Mouse (Mus musculus) CH12.LX (cell line): ENCODE results near the gene Ap1ar. TPM values are rescaled to one million over a fixed set of nuclear protein-coding genes. Genes with fewer than 3 reads are reported as not detected.

Experiments used
- DNase-seq: peaks from one replicate; pipeline ENCODE4 v3.0.0-alpha.2; 2013; ENCODE audit errors: extremely low read depth
- H3K27ac ChIP-seq: 2 replicates; pipeline ENCODE4 v1.5.1; 2012; ENCODE audit warnings: low read depth, mild to moderate bottlenecking, control low read depth, moderate library complexity; ENCODE audit not compliant: insufficient read depth
- H3K27me3 ChIP-seq: replicated peaks from 2 replicates; pipeline ENCODE3; 2012; ENCODE audit warnings: inconsistent platforms
- H3K36me3 ChIP-seq, 2 experiments: replicated peaks in 1 of 2; 2 replicates each; pipeline versions ENCODE3 to v1.6.1; 2012; ENCODE audit warnings: inconsistent platforms in 1 of 2, low read length in 1 of 2, mild to moderate bottlenecking in 1 of 2, mixed read lengths in 1 of 2, moderate library complexity in 1 of 2; ENCODE audit not compliant: control insufficient read depth in 1 of 2, insufficient read depth in 1 of 2
- H3K4me1 ChIP-seq, 2 experiments: 2 replicates each; pipeline ENCODE4 v1.6.1; 2012; ENCODE audit warnings: inconsistent platforms in 1 of 2, moderate library complexity in 1 of 2; ENCODE audit not compliant: insufficient read depth in 2 of 2, control insufficient read depth in 1 of 2
- H3K4me2 ChIP-seq: 2 replicates; pipeline ENCODE4 v1.6.1; 2012; ENCODE audit warnings: low read depth, mild to moderate bottlenecking, control low read depth; ENCODE audit not compliant: poor library complexity, insufficient read depth, severe bottlenecking
- H3K4me3 ChIP-seq, 3 experiments: fragments of 150-350 bp in 1 of 3; sonication (generic) in 1 of 3; replicated peaks in 1 of 3; 2 replicates each; pipeline versions ENCODE3 to v1.5.1; 2011 to 2012; ENCODE audit warnings: low read depth in 2 of 3, low read length in 2 of 3, mild to moderate bottlenecking in 2 of 3, moderate library complexity in 2 of 3, control low read depth in 1 of 3, improper control_type of control experiment in 1 of 3, inconsistent platforms in 1 of 3, mixed read lengths in 1 of 3; ENCODE audit not compliant: poor library complexity in 1 of 3
- H3K79me2 ChIP-seq: replicated peaks from 2 replicates; pipeline ENCODE4 v1.6.1; 2012; ENCODE audit warnings: mild to moderate bottlenecking, moderate library complexity; ENCODE audit not compliant: control insufficient read depth, poor library complexity, insufficient read depth, severe bottlenecking; ENCODE audit errors: extremely low read depth
- H3K9ac ChIP-seq: 2 replicates; pipeline ENCODE4 v1.6.1; 2012; ENCODE audit warnings: low read depth, mild to moderate bottlenecking, control low read depth, moderate library complexity; ENCODE audit not compliant: insufficient read depth
- H3K9me3 ChIP-seq: replicated peaks from 2 replicates; pipeline ENCODE3; 2012; ENCODE audit warnings: low read length, inconsistent platforms, mixed read lengths
- CHD1 ChIP-seq: IDR thresholded peaks from 2 replicates; pipeline ENCODE4 v1.6.1; 2012; ENCODE audit warnings: low read depth, low read length, improper control_type of control experiment, inconsistent platforms
- CTCF ChIP-seq, 2 experiments: IDR thresholded peaks in 1 of 2; conservative IDR thresholded peaks in 1 of 2; 2 replicates each; pipeline ENCODE4 v1.5.1; 2011 to 2012; ENCODE audit warnings: low read depth in 2 of 2, low read length in 2 of 2, improper control_type of control experiment in 1 of 2, inconsistent platforms in 1 of 2, mild to moderate bottlenecking in 1 of 2, moderate library complexity in 1 of 2
- ELF1 ChIP-seq: IDR thresholded peaks from 2 replicates; pipeline ENCODE4 v1.6.1; 2014; ENCODE audit warnings: low read depth, mild to moderate bottlenecking, inconsistent platforms, low read length, improper control_type of control experiment
- EP300 ChIP-seq: IDR thresholded peaks from 2 replicates; pipeline ENCODE4 v1.6.1; 2011; ENCODE audit warnings: low read length, improper control_type of control experiment
- JUN ChIP-seq: IDR thresholded peaks from 2 replicates; pipeline ENCODE4 v1.6.1; 2011; ENCODE audit warnings: low read depth, mild to moderate bottlenecking, low read length, improper control_type of control experiment, moderate library complexity; ENCODE audit not compliant: insufficient read depth
- MAFK ChIP-seq: IDR thresholded peaks from 2 replicates; pipeline ENCODE4 v1.6.1; 2011; ENCODE audit warnings: low read length, improper control_type of control experiment; ENCODE audit not compliant: insufficient replicate concordance
- MAX ChIP-seq: IDR thresholded peaks from 2 replicates; pipeline ENCODE4 v1.6.1; 2011; ENCODE audit warnings: low read length, improper control_type of control experiment
- NELFE ChIP-seq: IDR thresholded peaks from 2 replicates; pipeline ENCODE4 v1.6.1; 2011; ENCODE audit warnings: low read depth, low read length, improper control_type of control experiment
- SIN3A ChIP-seq: IDR thresholded peaks from 2 replicates; pipeline ENCODE4 v1.6.1; 2012; ENCODE audit warnings: low read length, improper control_type of control experiment, inconsistent platforms
- SMC3 ChIP-seq: IDR thresholded peaks from 2 replicates; pipeline ENCODE4 v1.6.1; 2011; ENCODE audit warnings: low read depth, low read length, improper control_type of control experiment
- UBTF ChIP-seq: IDR thresholded peaks from 2 replicates; pipeline ENCODE4 v1.6.1; 2012; ENCODE audit warnings: low read depth, mild to moderate bottlenecking, inconsistent platforms, low read length, improper control_type of control experiment, moderate library complexity
- USF1 ChIP-seq: IDR thresholded peaks from 2 replicates; pipeline ENCODE4 v1.6.1; 2014; ENCODE audit warnings: low read depth, mild to moderate bottlenecking, inconsistent platforms, low read length, improper control_type of control experiment
- USF2 ChIP-seq: conservative IDR thresholded peaks from 2 replicates; pipeline ENCODE4 v1.6.1; 2011; ENCODE audit warnings: low read depth, low read length, improper control_type of control experiment
- ZC3H11A ChIP-seq: IDR thresholded peaks from 2 replicates; pipeline ENCODE4 v1.6.1; 2012; ENCODE audit warnings: low read depth, mild to moderate bottlenecking, inconsistent platforms, low read length, improper control_type of control experiment
- ZMIZ1 ChIP-seq: IDR thresholded peaks from 2 replicates; pipeline ENCODE4 v1.6.1; 2012; ENCODE audit warnings: low read depth, mild to moderate bottlenecking, inconsistent platforms, low read length, improper control_type of control experiment
- dilution Hi-C: fragments of 300-500 bp; cut with MboI; formaldehyde crosslinking; loops from 2 replicates; pipeline ENCODE4 v1.14.3; 2020; ENCODE audit warnings: low sequenced_read_pairs; ENCODE audit not compliant: extremely low pct_unique_long_range_greater_than_20kb, extremely low pct_ligation_motif_present
- in situ Hi-C: fragments of 300-500 bp; cut with MboI; formaldehyde crosslinking; loops from 3 replicates; pipeline ENCODE4 v1.14.3; 2019; ENCODE audit warnings: low sequenced_read_pairs, low pct_ligation_motif_present, low pct_unique_long_range_greater_than_20kb, mixed read lengths
- polyA plus RNA-seq: library from polyadenylated mRNA; unstranded; fragments of >175 nt; gene quantifications from 2 replicates; pipeline ENCODE4 v1.2.1, GENCODE M21; 2012; ENCODE audit warnings: low read depth; ENCODE audit not compliant: insufficient read length
- total RNA-seq, 2 experiments: library from RNA; depleted of rRNA; stranded (reverse); fragments of 300-350 nt in 1 of 2; fragments of >200 nt in 1 of 2; gene quantifications; 2 replicates each; pipeline ENCODE4 v1.2.3; 2012 to 2014

The Ap1ar gene
- total and polyA plus RNA-seq, 3 experiments, result 45.8 to 64.4 (median 51.2) TPM

DNA sequence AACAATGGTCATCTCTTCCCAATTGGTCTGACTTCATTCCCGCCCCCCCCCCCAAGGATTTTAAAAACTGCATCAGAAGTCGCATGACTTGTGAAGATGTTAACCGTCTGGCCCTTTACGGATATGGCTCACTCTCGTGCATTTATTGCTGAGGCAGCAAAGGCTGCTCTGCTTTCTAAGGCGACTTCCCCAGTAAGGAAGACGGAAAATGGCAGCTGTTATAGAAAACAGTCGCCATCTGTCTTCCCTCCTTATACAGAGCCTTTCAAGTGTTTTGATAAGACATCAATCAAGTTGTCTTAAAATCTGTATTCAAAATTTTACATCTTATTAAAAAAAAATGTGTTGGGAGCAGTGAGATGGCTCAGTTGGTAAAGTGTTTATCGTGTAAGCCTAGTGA lies 15.4 kb upstream of the Ap1ar start:
- no peaks in the 10 kb centered on the region for H3K79me2 ChIP-seq
- no peak for DNase-seq
- peaks cover 0 to 2% of the 10 kb centered on the region in 2 experiments; a peak in 1 of 4 replicates for H3K4me1 ChIP-seq
- H3K9me3 ChIP-seq, result no peaks in the 10 kb centered on the region
- no peak overlapping the region for H3K27ac ChIP-seq
- dilution Hi-C loops (no loop called here), in situ Hi-C loops (loop anchor here (5.0 kb wide), 1 partner anchor 95 kb away; no protein-coding TSS in a partner anchor)
- no peak overlapping the region for H3K4me3 ChIP-seq
- H3K36me3 ChIP-seq, result no peaks in the 10 kb centered on the region
- H3K9ac ChIP-seq, result no peak overlapping the region
- H3K27me3 ChIP-seq, result no peaks in the 10 kb centered on the region
- H3K4me2 ChIP-seq, result no peak overlapping the region
- TF ChIP-seq MAFK (0 out of 2 replicates have a peak, but pooled peaks have one; percentile 26), UBTF (no peak)

DNA sequence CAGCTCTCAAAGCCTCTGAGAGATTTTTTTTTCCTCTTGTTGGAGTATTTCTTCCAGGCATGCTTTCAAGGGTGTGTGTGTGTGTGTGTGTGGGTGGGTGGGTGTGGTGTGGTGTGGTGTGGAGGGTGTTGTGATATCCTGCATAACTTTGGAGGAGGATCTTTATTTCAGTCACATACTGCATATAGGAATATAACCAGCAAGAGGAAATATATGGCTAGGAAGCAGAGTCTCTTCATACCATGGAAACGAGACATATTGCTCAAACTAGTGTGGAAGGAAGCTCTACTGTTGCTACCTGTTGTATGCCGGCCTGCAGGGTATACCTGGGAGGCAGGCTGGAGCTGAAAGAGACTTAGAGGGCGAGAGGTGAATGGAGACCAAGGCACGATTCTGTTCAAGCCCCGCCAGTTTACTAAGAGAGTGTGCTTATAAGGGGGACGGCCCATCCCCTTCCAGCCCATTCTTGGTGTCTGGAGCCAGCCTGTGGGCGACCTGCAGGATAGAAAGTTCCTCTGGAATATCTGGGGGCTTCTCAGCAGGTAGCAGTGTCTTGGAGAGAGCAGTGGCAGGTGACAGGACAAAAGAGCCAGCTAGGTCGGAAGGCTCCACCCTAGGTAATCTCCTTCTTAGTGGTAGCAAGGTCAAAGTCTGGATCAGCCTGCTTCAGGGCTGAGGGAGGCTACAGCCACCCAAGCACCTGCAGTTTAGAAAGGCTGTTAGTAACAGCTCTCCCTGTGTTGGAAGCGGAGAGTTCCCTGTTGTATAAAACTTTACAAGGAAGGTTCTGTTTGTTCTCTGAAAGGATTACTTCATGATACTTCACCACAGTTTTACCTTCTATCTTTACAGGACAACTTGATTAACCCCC lies 13.7 kb upstream of the Ap1ar start:
- dilution Hi-C loops (no loop called here), in situ Hi-C loops (loop anchor here (5.0 kb wide), 1 partner anchor 96 kb away; no protein-coding TSS in a partner anchor)
- DNase-seq, result no peak
- H3K4me2 ChIP-seq, result no peak overlapping the region
- H3K79me2 ChIP-seq, result no peaks in the 10 kb centered on the region
- H3K27ac ChIP-seq, result no peak overlapping the region
- no peaks in the 10 kb centered on the region for H3K4me1 ChIP-seq
- H3K4me3 ChIP-seq, result no peak overlapping the region
- H3K9ac ChIP-seq, result no peak overlapping the region
- H3K36me3 ChIP-seq, result no peaks in the 10 kb centered on the region
- TF ChIP-seq EP300 (no peak), CTCF (conservative IDR thresholded peaks at IDR 0.05 in 1 of 2, IDR thresholded peaks at IDR 0.05 in 1 of 2; ENCODE audit: low read depth in 2 of 2, low read length in 2 of 2) (no peak), USF2 (no peak), NELFE (no peak), ZC3H11A (no peak), JUN (no peak), SIN3A (no peak), SMC3 (no peak), USF1 (no peak), MAX (no peak), ZMIZ1 (no peak), ELF1 (no peak), CHD1 (no peak)
- H3K9me3 ChIP-seq, result peaks cover 4% of the 10 kb centered on the region
- H3K27me3 ChIP-seq, result no peaks in the 10 kb centered on the region
